Mouse (Mus musculus): ENCODE results near the gene Ndst4. TPM values are rescaled to one million over a fixed set of nuclear protein-coding genes. Genes with fewer than 3 reads are reported as not detected.

Ndst4 gene
- 3.2 and 4.5 TPM in 2 replicates for polyA plus RNA-seq (2012; rRNA removed)

GRCm38 (mm10) chr3:125403601-125404396, at the start of gene Ndst4:
Ndst4 (plus strand) TSS chr3:125404076.
- no peak for TF ChIP-seq CTCF (IDR thresholded peaks at IDR 0.05; ENCODE audit: borderline replicate concordance, insufficient read depth, low read depth, low read length)
- TF ChIP-seq POLR2A (IDR thresholded peaks at IDR 0.05; ENCODE audit: borderline replicate concordance, insufficient read depth, low read length), result no peak
- H3K27ac ChIP-seq (ENCODE audit: insufficient read depth, low read length), result no peak within 1 kb of the TSS
- H3K27me3 ChIP-seq (ENCODE audit: control insufficient read depth, insufficient read depth, low read length), result no peaks in the 10 kb centered on the region
- 4% methylated on average over 14 of the region's 14 CpGs for WGBS
- H3K4me3 ChIP-seq (replicated peaks; ENCODE audit: insufficient read depth, low read depth, low read length), result peak within 1 kb of the TSS; percentile 57
- peak; percentile 20 to 22 for DNase-seq
- no peaks in the 10 kb centered on the region for H3K4me1 ChIP-seq (ENCODE audit: control insufficient read depth, insufficient read depth, low read length)

- WGBS, result 77% methylated on average over 3 of the region's 3 CpGs
Measured at GRCm38 (mm10) chr3:125397443-125397842, 6.4 kb upstream of the Ndst4 start.

DNA sequence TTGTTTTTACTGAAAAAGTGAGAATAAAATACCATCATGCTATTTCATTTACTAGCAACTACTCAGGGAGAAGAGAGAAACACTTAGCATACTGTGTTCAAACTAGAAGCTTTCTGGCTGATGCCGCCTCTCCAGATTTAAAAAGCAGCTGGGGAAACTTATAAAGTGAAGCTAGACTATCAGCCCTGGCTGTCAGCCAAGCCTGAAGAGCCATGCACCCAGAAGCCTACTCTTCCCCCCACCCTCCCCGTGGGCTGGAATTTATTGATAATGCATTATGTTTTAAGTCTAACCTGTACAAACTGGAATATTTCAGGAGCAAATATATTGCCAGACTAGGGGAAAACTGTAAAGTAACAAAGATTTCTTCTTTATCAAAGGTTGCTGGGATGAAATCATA, 2.6 kb downstream of the Ndst4 start:
- DNase-seq, result no peak
- H3K27ac ChIP-seq (ENCODE audit: insufficient read depth, low read length), result no peak overlapping the region
- H3K4me1 ChIP-seq (ENCODE audit: control insufficient read depth, insufficient read depth, low read length), result no peaks in the 10 kb centered on the region
- no peaks in the 10 kb centered on the region for H3K27me3 ChIP-seq (ENCODE audit: control insufficient read depth, insufficient read depth, low read length)
- WGBS, result 31% methylated on average over 2 of the region's 2 CpGs
- no peak for TF ChIP-seq POLR2A (IDR thresholded peaks at IDR 0.05; ENCODE audit: borderline replicate concordance, insufficient read depth, low read length)
- TF ChIP-seq CTCF (IDR thresholded peaks at IDR 0.05; ENCODE audit: borderline replicate concordance, insufficient read depth, low read depth, low read length), result no peak
- H3K4me3 ChIP-seq (replicated peaks; ENCODE audit: insufficient read depth, low read depth, low read length), result no peak overlapping the region

More at GRCm38 (mm10) chr3:125397443-125397842, 6.4 kb upstream of the Ndst4 start:
- no peak for DNase-seq
- Histone ChIP-seq H3K27ac (ENCODE audit: insufficient read depth, low read length) (no peak overlapping the region), H3K27me3 (ENCODE audit: control insufficient read depth, insufficient read depth, low read length) (no peaks in the 10 kb centered on the region), H3K4me1 (ENCODE audit: control insufficient read depth, insufficient read depth, low read length) (no peaks in the 10 kb centered on the region), H3K4me3 (replicated peaks; ENCODE audit: insufficient read depth, low read depth, low read length) (no peak overlapping the region)
- TF ChIP-seq POLR2A (IDR thresholded peaks at IDR 0.05; ENCODE audit: borderline replicate concordance, insufficient read depth, low read length), result no peak
- no peak for TF ChIP-seq CTCF (IDR thresholded peaks at IDR 0.05; ENCODE audit: borderline replicate concordance, insufficient read depth, low read depth, low read length)

DNA sequence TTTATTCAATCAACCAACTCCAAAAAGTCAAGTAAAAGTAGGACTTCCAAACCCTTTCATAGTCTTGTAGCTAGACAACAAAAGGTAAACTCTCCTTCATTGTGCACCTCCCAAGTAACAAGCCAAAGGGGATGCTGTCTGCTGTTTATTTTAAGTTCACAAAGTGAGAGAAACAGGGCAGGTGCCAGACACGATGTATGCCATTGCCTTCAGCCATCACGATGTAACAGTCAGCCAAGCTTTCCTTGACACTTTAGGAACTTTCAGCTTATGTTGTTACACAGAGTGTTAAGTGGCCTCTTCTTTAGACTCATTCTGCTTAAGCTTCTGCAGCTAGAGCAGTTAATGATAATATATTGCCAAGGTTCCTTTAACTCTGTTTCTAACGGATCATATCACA, 3.1 kb downstream of the Ndst4 start:
- WGBS, result 51% methylated on average over 3 of the region's 3 CpGs
- no peak overlapping the region for H3K4me3 ChIP-seq (replicated peaks; ENCODE audit: insufficient read depth, low read depth, low read length)
- TF ChIP-seq POLR2A (IDR thresholded peaks at IDR 0.05; ENCODE audit: borderline replicate concordance, insufficient read depth, low read length) (no peak), CTCF (IDR thresholded peaks at IDR 0.05; ENCODE audit: borderline replicate concordance, insufficient read depth, low read depth, low read length) (no peak)
- H3K4me1 ChIP-seq (ENCODE audit: control insufficient read depth, insufficient read depth, low read length), result no peaks in the 10 kb centered on the region
- DNase-seq, result no peak
- H3K27ac ChIP-seq (ENCODE audit: insufficient read depth, low read length), result no peak overlapping the region
- H3K27me3 ChIP-seq (ENCODE audit: control insufficient read depth, insufficient read depth, low read length), result no peaks in the 10 kb centered on the region

DNA sequence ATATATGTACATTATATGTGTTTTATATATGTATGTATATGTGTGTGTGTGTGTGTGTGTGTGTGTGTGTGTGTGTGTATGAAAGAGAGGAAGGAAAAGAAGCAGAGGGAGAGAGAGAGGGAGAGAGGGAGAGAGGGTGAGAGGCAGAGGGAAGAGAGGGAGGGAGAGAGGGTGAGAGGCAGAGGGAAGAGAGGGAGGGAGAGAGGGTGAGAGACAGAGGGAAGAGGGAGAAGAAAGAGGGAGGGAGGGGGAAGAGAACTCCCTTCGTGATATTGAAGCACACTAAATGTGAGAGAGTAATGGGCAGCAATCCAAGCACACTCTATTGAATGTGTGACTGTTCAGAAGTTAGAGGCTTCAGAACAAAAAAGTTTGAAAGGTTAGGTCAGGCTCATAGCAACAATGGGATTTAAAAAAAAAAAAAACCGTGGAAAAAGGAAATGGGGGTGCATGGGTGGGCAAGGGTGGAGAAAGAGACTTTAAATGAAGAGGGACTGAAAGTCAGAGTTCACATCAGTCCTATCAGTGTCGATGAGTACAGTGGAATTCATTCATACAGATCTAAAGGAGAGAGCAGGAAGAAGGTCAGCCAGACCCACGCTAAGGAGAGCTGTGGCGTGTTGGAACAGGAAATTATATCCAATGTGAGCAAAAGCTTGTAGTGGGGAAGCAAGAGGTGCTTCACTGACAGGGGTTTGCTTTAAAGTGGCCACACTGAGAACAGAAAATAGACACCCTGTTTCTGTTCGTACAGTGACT, 63.2 kb downstream of the Ndst4 start:
- Histone ChIP-seq H3K27me3 (ENCODE audit: control insufficient read depth, insufficient read depth, low read length) (no peaks in the 10 kb centered on the region), H3K4me3 (replicated peaks; ENCODE audit: insufficient read depth, low read depth, low read length) (no peak overlapping the region), H3K4me1 (ENCODE audit: control insufficient read depth, insufficient read depth, low read length) (no peaks in the 10 kb centered on the region), H3K27ac (ENCODE audit: insufficient read depth, low read length) (no peak overlapping the region)
- WGBS, result 34% methylated on average over 6 of the region's 6 CpGs
- no peak for DNase-seq
- TF ChIP-seq POLR2A (IDR thresholded peaks at IDR 0.05; ENCODE audit: borderline replicate concordance, insufficient read depth, low read length) (no peak), CTCF (IDR thresholded peaks at IDR 0.05; ENCODE audit: borderline replicate concordance, insufficient read depth, low read depth, low read length) (no peak)

DNA sequence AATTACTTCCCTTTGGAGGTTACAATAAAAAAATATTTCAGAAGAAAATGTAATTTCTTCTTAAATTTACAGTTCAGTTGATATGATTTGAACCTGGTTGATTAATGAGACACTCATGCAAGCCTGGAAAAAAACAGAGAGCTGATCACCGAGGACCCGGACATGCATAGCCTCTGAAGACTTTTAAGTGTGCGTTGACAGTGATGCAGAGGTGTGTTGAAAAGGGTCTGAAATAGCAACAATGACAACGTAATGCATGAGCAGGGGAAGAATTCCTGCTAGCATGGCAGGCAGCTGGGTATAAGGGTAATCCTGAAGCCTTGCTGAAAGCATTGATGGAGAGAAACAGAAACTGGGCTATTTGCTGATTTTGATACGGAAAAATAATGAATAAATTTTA, 106.2 kb downstream of the Ndst4 start:
- 84% methylated on average over 5 of the region's 5 CpGs for WGBS
- TF ChIP-seq POLR2A (IDR thresholded peaks at IDR 0.05; ENCODE audit: borderline replicate concordance, insufficient read depth, low read length) (no peak), CTCF (IDR thresholded peaks at IDR 0.05; ENCODE audit: borderline replicate concordance, insufficient read depth, low read depth, low read length) (no peak)
- Histone ChIP-seq H3K4me3 (replicated peaks; ENCODE audit: insufficient read depth, low read depth, low read length) (no peak overlapping the region), H3K4me1 (ENCODE audit: control insufficient read depth, insufficient read depth, low read length) (no peaks in the 10 kb centered on the region), H3K27me3 (ENCODE audit: control insufficient read depth, insufficient read depth, low read length) (no peaks in the 10 kb centered on the region), H3K27ac (ENCODE audit: insufficient read depth, low read length) (no peak overlapping the region)
- no peak for DNase-seq

DNA sequence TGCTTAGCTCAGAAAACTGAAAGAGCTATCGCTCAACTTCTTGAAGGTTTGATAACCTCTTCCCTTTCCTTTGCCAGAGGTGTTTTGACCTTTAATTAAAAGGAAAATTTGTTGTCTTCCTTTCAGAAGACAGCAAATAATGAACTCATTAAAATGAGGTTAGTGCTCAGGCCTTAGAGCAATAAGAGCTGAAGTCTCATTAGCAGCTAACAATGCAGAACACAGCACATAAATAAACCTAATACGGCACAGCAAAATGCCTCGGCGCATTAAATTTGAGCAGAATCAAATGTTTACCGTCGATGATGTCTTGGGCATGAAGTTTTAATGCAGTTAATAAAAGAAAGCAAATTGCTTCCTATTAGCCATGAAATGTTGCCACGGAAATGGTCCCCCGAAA, 129.5 kb downstream of the Ndst4 start:
- DNase-seq, result no peak
- 82% methylated on average over 8 of the region's 8 CpGs for WGBS
- H3K4me3 ChIP-seq (replicated peaks; ENCODE audit: insufficient read depth, low read depth, low read length), result no peak overlapping the region
- H3K27me3 ChIP-seq (ENCODE audit: control insufficient read depth, insufficient read depth, low read length), result no peaks in the 10 kb centered on the region
- no peak overlapping the region for H3K27ac ChIP-seq (ENCODE audit: insufficient read depth, low read length)
- no peaks in the 10 kb centered on the region for H3K4me1 ChIP-seq (ENCODE audit: control insufficient read depth, insufficient read depth, low read length)
- TF ChIP-seq CTCF (IDR thresholded peaks at IDR 0.05; ENCODE audit: borderline replicate concordance, insufficient read depth, low read depth, low read length) (no peak), POLR2A (IDR thresholded peaks at IDR 0.05; ENCODE audit: borderline replicate concordance, insufficient read depth, low read length) (no peak)
